Mouse (Mus musculus) lung, embryonic 14.5 days (tissue): Measurements from ENCODE around the gene Tnfrsf19. TPM values are rescaled to one million over a fixed set of nuclear protein-coding genes. Genes with fewer than 3 reads are reported as not detected.

Source experiments
- ATAC-seq: fragments of 200-750 bp; cut with Nextera tagmentation; 2 replicates; pipeline ENCODE4 v1.8.0; 2017; ENCODE audit warnings: mild to moderate bottlenecking, moderate TSS enrichment, moderate library complexity; ENCODE audit not compliant: insufficient read depth
- DNase-seq: peaks from one replicate; pipeline ENCODE4 v3.0.0-alpha.2; 2015
- H3K27ac ChIP-seq: fragments of 300-500 bp; sonication (generic); 2 replicates; pipeline ENCODE4 v1.5.1; 2014; ENCODE audit warnings: low read depth, mild to moderate bottlenecking, moderate library complexity
- H3K27me3 ChIP-seq: fragments of 300-500 bp; sonication (generic); 2 replicates; pipeline ENCODE4 v1.6.1; 2014; ENCODE audit warnings: low read length, control low read depth; ENCODE audit not compliant: insufficient read depth
- H3K36me3 ChIP-seq: fragments of 300-500 bp; sonication (generic); 2 replicates; pipeline ENCODE4 v1.6.1; 2014; ENCODE audit warnings: control low read depth; ENCODE audit not compliant: insufficient read depth
- H3K4me1 ChIP-seq: fragments of 300-500 bp; sonication (generic); 2 replicates; pipeline ENCODE4 v1.6.1; 2014; ENCODE audit warnings: antibody characterized with exemption, control low read depth; ENCODE audit not compliant: insufficient read depth
- H3K4me2 ChIP-seq: fragments of 300-500 bp; sonication (generic); 2 replicates; pipeline ENCODE4 v1.6.1; 2014; ENCODE audit warnings: mild to moderate bottlenecking
- H3K4me3 ChIP-seq: fragments of 300-500 bp; sonication (generic); 2 replicates; pipeline ENCODE4 v1.5.1; 2014; ENCODE audit warnings: low read depth, low read length
- H3K9ac ChIP-seq: fragments of 300-500 bp; sonication (generic); 2 replicates; pipeline ENCODE4 v1.6.1; 2014
- H3K9me3 ChIP-seq: fragments of 300-500 bp; sonication (generic); 2 replicates; pipeline ENCODE4 v1.6.1; 2016; ENCODE audit warnings: low read depth, low read length, control low read depth
- CTCF ChIP-seq: IDR thresholded peaks from 2 replicates; pipeline ENCODE4 v1.5.1; 2016; ENCODE audit warnings: antibody characterized with exemption, low read depth
- WGBS: fragments of 180-500 bp; shearing (Covaris S2); extraction: QIAGEN DNeasy Blood & Tissue Kit; methylation state at CpG from one replicate; pipeline ENCODE4 v1.1.7; 2014; 5-methylcytosine and 5-hydroxymethylcytosine counted together
- polyA plus RNA-seq: library from polyadenylated mRNA; unstranded; fragments of >200 nt; fragmentation: Nextera tagmentation; extraction: Ambion mirVana; gene quantifications from 2 replicates; pipeline ENCODE4 v1.2.1, GENCODE M21; 2014

The Tnfrsf19 gene
- polyA plus RNA-seq, 1 experiment from 2014 or later, result 159 TPM

DNA sequence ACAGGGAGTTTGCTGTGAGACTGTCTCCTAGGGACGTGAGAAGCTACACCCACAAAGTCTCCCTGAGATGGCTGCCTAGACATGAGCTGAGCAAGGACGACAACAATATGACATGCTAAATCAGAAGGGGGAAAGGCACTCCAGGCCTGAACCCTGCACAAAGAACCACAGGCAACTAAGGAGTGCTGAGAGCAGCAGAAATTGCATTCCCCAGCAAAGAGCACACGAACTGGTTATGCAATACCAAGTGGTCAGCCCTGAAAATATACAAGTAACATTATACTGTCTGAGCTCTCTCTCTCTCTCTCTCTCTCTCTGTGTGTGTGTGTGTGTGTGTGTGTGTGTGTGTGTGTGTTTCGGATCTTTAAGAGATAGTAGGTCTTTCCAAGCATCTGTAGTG is 129.6 kb downstream of the Tnfrsf19 start:
- DNase-seq (peak; percentile 74), ATAC-seq (peak; percentile 65)
- 17% methylated on average over 4 of the region's 4 CpGs for WGBS
- no peak for TF ChIP-seq CTCF
- Histone ChIP-seq H3K9ac (no peak overlapping the region), H3K4me2 (no peak overlapping the region), H3K4me3 (no peak overlapping the region), H3K4me1 (no peaks in the 10 kb centered on the region; the same call in 1 of the 2 replicates), H3K27ac (peak overlapping the region; percentile 73), H3K27me3 (no peaks in the 10 kb centered on the region), H3K36me3 (no peaks in the 10 kb centered on the region), H3K9me3 (no peaks in the 10 kb centered on the region)

Other genes starting within 250 kb of the Tnfrsf19 start
- 3.6 and 3.8 TPM in 2 replicates for gene Sacs, start 92.0 kb upstream of the Tnfrsf19 start, polyA plus RNA-seq
- gene Sgcg, start 212.0 kb upstream of the Tnfrsf19 start, polyA plus RNA-seq, result 0.45 and 1.2 TPM in 2 replicates